Mouse (Mus musculus) colon, adult 2 months (tissue): ENCODE data around the gene Dlgap4. TPM values are rescaled to one million over a fixed set of nuclear protein-coding genes. Genes with fewer than 3 reads are reported as not detected.

Experiments used
- polyA plus RNA-seq: library from polyadenylated mRNA; depleted of rRNA; stranded (reverse); fragments of >200 nt; gene quantifications from 2 replicates; pipeline ENCODE4 v1.2.3, GENCODE M21; 2012; rRNA removed

Gene Dlgap4
- 80.1 and 102 TPM in 2 replicates for polyA plus RNA-seq

GRCm38 (mm10) chr2:156613541-156614257 is at the start of gene Dlgap4:
Gene Dlgap4 (plus strand): TSS chr2:156613705.

GRCm38 (mm10) chr2:156774738-156775454 is 161.4 kb downstream of the Dlgap4 start, which contains the start of gene Myl9:
Gene Myl9 (plus strand): TSS chr2:156775420.

Other genes with a start within 250 kb of the Dlgap4 start
- gene Epb41l1, start 192.8 kb upstream of the Dlgap4 start, polyA plus RNA-seq: 35.5 and 43.5 TPM in 2 replicates
- 26.8 and 37.5 TPM in 2 replicates for gene Aar2, start 66.1 kb upstream of the Dlgap4 start, polyA plus RNA-seq
- gene Myl9, start 161.7 kb downstream of the Dlgap4 start, polyA plus RNA-seq: 1,003 and 1,210 TPM in 2 replicates
- gene Tgif2, start 226.3 kb downstream of the Dlgap4 start, polyA plus RNA-seq: 4.3 and 4.6 TPM in 2 replicates
- 0.35 and 0.59 TPM in 2 replicates for gene 4930518I15Rik, start 244.2 kb downstream of the Dlgap4 start, polyA plus RNA-seq
- 120 and 139 TPM in 2 replicates for gene Rab5if, start 249.4 kb downstream of the Dlgap4 start, polyA plus RNA-seq